ENCODE assay signal across 8 mouse cellular contexts in the genomic region with DNA sequence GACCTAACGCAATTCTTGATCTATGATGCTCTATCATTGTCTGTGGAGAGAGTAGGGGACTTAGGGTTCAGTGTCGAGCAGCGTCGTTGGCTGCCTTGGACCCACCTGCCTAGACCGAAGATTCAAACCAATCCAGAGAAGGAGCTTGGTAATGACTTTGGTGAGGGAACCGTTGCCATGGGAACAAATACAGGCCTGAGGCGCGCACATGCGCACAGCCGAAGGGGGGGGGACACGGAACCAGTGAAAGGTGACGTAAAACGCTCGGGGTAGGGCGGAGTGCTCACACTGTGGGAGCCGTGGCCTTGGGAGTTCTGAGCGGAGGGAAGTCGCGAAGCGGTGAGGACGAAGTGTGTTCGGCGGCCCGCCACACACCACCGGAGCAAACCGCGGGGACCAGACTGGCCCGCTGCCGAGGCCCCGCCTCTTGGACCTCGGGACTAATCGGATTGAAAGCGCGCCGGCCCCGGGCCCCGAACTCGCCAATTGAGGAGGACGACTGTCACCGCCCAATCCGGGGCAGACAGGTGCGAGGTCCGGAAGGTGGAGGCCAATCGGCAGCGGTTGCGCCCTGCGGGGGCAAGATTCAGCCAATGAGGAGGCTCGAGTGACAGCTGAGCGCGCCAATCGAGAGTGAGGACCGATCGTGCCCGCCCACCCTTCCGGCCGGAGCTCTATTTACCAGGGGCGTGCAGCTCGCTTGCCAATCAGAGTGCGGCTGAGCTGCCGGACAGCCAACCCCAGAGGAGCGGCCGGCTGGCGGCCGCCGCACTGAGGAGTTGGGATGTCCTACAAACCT. TPM values are rescaled to one million over a fixed set of nuclear protein-coding genes. Genes with fewer than 3 reads are reported as not detected.
A peak's percentile ranks its signal among the peaks of the same experiment; 100 is the strongest.
DNase-seq lines count a peak whose midpoint lies in the region; ATAC-seq and TF ChIP-seq lines count a peak whose summit lies in the region.

A gene (plus strand): TSS at position 541 of the 799 bp plus-strand sequence.

- H3K36me3 ChIP-seq in hindbrain, embryonic 13.5 days = no peaks in the 10 kb centered on the region

- H3K4me2 ChIP-seq in hindbrain, embryonic 13.5 days = peak within 1 kb of the TSS; percentile 63

- peaks cover 54% of the 10 kb centered on the region for H3K4me1 ChIP-seq in hindbrain, embryonic 13.5 days (replicated peaks)

- POLR2A ChIA-PET in Patski (lab: Charles Lee) = interaction anchor here (1.0 to 1.7 kb wide), 4 partner anchors 30 to 131 kb away, joined by 3 to 4 read pairs (median 3); a partner anchor contains a TSS

- TF ChIP-seq CTCF in Patski (IDR thresholded peaks at IDR 0.05) = no peak

- no peaks in the 10 kb centered on the region for H3K9me3 ChIP-seq in hindbrain, embryonic 13.5 days

- DNase-seq in Patski (ENCODE audit: low read depth, low spot score) = peak; percentile 97
- DNase-seq in cerebellum, postnatal 14 days = peak; percentile 100
- DNase-seq in frontal cortex, postnatal 14 days (ENCODE audit: low spot score in 2 of 2) = peak; percentile 99 to 100
- peak; percentile 100 for DNase-seq in layer of hippocampus, postnatal 25 days (ENCODE audit: extremely low spot score in 1 of 2, low spot score in 1 of 2)
- peak; percentile 100 for DNase-seq in lung, postnatal 25 days (ENCODE audit: low spot score)
- DNase-seq in retina, embryonic 14.5 days (ENCODE audit: low spot score) = peak; percentile 100
- DNase-seq in thymus, postnatal 4 days = peak; percentile 98

- CTCF ChIA-PET in Patski (lab: Charles Lee) = interaction anchor here (1.1 to 1.5 kb wide), 5 partner anchors 13 to 132 kb away, joined by 3 to 6 read pairs (median 3); no protein-coding TSS in a partner anchor

- H3K27ac ChIP-seq in hindbrain, embryonic 13.5 days = peak within 1 kb of the TSS; percentile 93

- H3K4me3 ChIP-seq in hindbrain, embryonic 13.5 days = peak within 1 kb of the TSS; percentile 56

- H3K27me3 ChIP-seq in Patski = no peaks in the 10 kb centered on the region
- peaks cover 15% of the 10 kb centered on the region for H3K27me3 ChIP-seq in hindbrain, embryonic 13.5 days

- in situ Hi-C loops in Patski (cut with MboI; ENCODE audit: low pct_unique_long_range_greater_than_20kb) = no loop called here

- peak within 1 kb of the TSS; percentile 69 for H3K9ac ChIP-seq in hindbrain, embryonic 13.5 days

- ATAC-seq in Patski = peak; percentile 88
- peak; percentile 93 for ATAC-seq in hindbrain, embryonic 13.5 days (ENCODE audit: low FRiP score)

- WGBS in hindbrain, embryonic 13.5 days = under 1% methylated on average over 65 of the region's 65 CpGs

RNA-seq across cellular contexts. Expression of the gene that starts here (rescaled TPM):
- 93.8 TPM for polyA plus RNA-seq in Patski (2021)
- polyA plus RNA-seq in hindbrain, embryonic 13.5 days (2015; fragmentation: Nextera tagmentation; extraction: Ambion mirVana) = 79.8 and 81.0 TPM in 2 replicates
- total RNA-seq in layer of hippocampus, postnatal 25 days (2021) = 10 to 100 TPM; 28.9 to 37.6 TPM

Comparison
In these comparisons a context has a peak if more than half of its experiments do, and no peak if none do; other contexts are left out.
1. Peak in every context shown above with its lines: DNase-seq, ATAC-seq, H3K4me3 ChIP-seq and H3K27ac ChIP-seq.